Mouse (Mus musculus): Measurements from ENCODE around the gene Ddit4. TPM values are rescaled to one million over a fixed set of nuclear protein-coding genes. Genes with fewer than 3 reads are reported as not detected.

Gene Ddit4
- polyA plus RNA-seq, 1 experiment: 44.6 TPM

- Histone ChIP-seq H3K9me3 (no peaks in the 10 kb centered on the region), H3K4me1 (peaks cover 92% of the 10 kb centered on the region), H3K27me3 (replicated peaks) (no peaks in the 10 kb centered on the region), H3K36me3 (replicated peaks; ENCODE audit: low read length) (peaks cover 38% of the 10 kb centered on the region), H3K4me3 (replicated peaks) (peak overlapping the region; percentile 88)
- TF ChIP-seq FLI1 (IDR thresholded peaks at IDR 0.05; ENCODE audit: low read length) (no peak), GATA1 (IDR thresholded peaks at IDR 0.05; ENCODE audit: borderline replicate concordance, low read length) (no peak)
Observed at GRCm38 (mm10) chr10:59900174-59900435, 51.5 kb downstream of the Ddit4 start.

Other genes starting within 250 kb of the Ddit4 start
- gene Micu1, start 249.4 kb downstream of the Ddit4 start, polyA plus RNA-seq (2012; ENCODE audit: insufficient read depth, low replicate concordance): 59.7 and 100 TPM in 2 replicates
- 68.2 and 87.1 TPM in 2 replicates for gene Dnajb12, start 72.3 kb downstream of the Ddit4 start, polyA plus RNA-seq (2012; ENCODE audit: insufficient read depth, low replicate concordance)
- gene Ascc1, start 51.0 kb upstream of the Ddit4 start, polyA plus RNA-seq (2012; ENCODE audit: insufficient read depth, low replicate concordance): 126 and 233 TPM in 2 replicates
- 73.7 and 169 TPM in 2 replicates for gene Anapc16, start 51.3 kb upstream of the Ddit4 start, polyA plus RNA-seq (2012; ENCODE audit: insufficient read depth, low replicate concordance)
- gene Spock2, start 154.4 kb upstream of the Ddit4 start, polyA plus RNA-seq (2012; ENCODE audit: insufficient read depth, low replicate concordance): 3.1 and 5.4 TPM in 2 replicates

Measured in megakaryocyte, embryonic 14.5 days (primary cell).